ENCODE assay signal across 8 mouse cellular contexts in genomic region chr8:122865441-122865840, GRCm38 (mm10). TPM values are rescaled to one million over a fixed set of nuclear protein-coding genes. Genes with fewer than 3 reads are reported as not detected.
A peak's percentile ranks its signal among the peaks of the same experiment; 100 is the strongest.
DNase-seq lines count a peak whose midpoint lies in the region; ATAC-seq and TF ChIP-seq lines count a peak whose summit lies in the region.

No protein-coding gene starts in this region.

- 62% methylated on average over 10 of the region's 10 CpGs for WGBS in kidney, postnatal 0 days
- WGBS in heart, embryonic 16.5 days: 74% methylated on average over 10 of the region's 10 CpGs
- WGBS in liver, embryonic 13.5 days (ENCODE audit: insufficient replicate concordance): 45% methylated on average over 10 of the region's 10 CpGs
- WGBS in stomach, embryonic 16.5 days: 59% methylated on average over 10 of the region's 10 CpGs

- H3K4me2 ChIP-seq in kidney, postnatal 0 days (ENCODE audit: low read length): peak overlapping the region; percentile 25; the same call in 1 of the 2 replicates
- peak overlapping the region; percentile 31 for H3K4me2 ChIP-seq in heart, embryonic 16.5 days (ENCODE audit: low read depth, low read length)
- 0 out of 2 replicates have a peak overlapping the region, but pooled peaks have one; percentile 23 for H3K4me2 ChIP-seq in liver, embryonic 13.5 days
- peak overlapping the region; percentile 33; the same call in 1 of the 2 replicates for H3K4me2 ChIP-seq in stomach, embryonic 16.5 days (ENCODE audit: low read depth, low read length)

- ATAC-seq in kidney, postnatal 0 days (replicated peaks; ENCODE audit: low FRiP score, low read depth): no peak
- no peak for ATAC-seq in heart, embryonic 16.5 days (replicated peaks; ENCODE audit: extremely low read depth, insufficient read depth, low FRiP score)
- ATAC-seq in liver, embryonic 13.5 days (ENCODE audit: low read depth): no peak
- ATAC-seq in stomach, embryonic 16.5 days (ENCODE audit: insufficient read depth, low FRiP score): no peak

- H3K9ac ChIP-seq in kidney, postnatal 0 days (ENCODE audit: low read depth, low read length): no peak overlapping the region
- H3K9ac ChIP-seq in heart, embryonic 16.5 days (ENCODE audit: low read length): no peak overlapping the region
- H3K9ac ChIP-seq in liver, embryonic 13.5 days: no peak overlapping the region
- no peak overlapping the region for H3K9ac ChIP-seq in stomach, embryonic 16.5 days (ENCODE audit: low read length)

- H3K9me3 ChIP-seq in kidney, postnatal 0 days (replicated peaks; ENCODE audit: low read length): no peaks in the 10 kb centered on the region
- peaks cover 10% of the 10 kb centered on the region for H3K9me3 ChIP-seq in heart, embryonic 16.5 days (replicated peaks; ENCODE audit: control insufficient read depth, low read length)
- no peaks in the 10 kb centered on the region for H3K9me3 ChIP-seq in liver, embryonic 13.5 days (replicated peaks)
- H3K9me3 ChIP-seq in stomach, embryonic 16.5 days (replicated peaks; ENCODE audit: control insufficient read depth, low read length): peaks cover 2% of the 10 kb centered on the region; the same call in 1 of the 2 replicates

- H3K36me3 ChIP-seq in kidney, postnatal 0 days (ENCODE audit: insufficient read depth, low read length): no peaks in the 10 kb centered on the region
- no peaks in the 10 kb centered on the region for H3K36me3 ChIP-seq in heart, embryonic 16.5 days (ENCODE audit: control insufficient read depth, insufficient read depth)
- no peaks in the 10 kb centered on the region for H3K36me3 ChIP-seq in liver, embryonic 13.5 days
- no peaks in the 10 kb centered on the region for H3K36me3 ChIP-seq in stomach, embryonic 16.5 days (ENCODE audit: control insufficient read depth, insufficient read depth, low read length)

- H3K27me3 ChIP-seq in kidney, postnatal 0 days (ENCODE audit: insufficient read depth, low read length): no peaks in the 10 kb centered on the region
- no peaks in the 10 kb centered on the region for H3K27me3 ChIP-seq in heart, embryonic 16.5 days (ENCODE audit: control insufficient read depth, insufficient read depth, low read length)
- peaks cover 40% of the 10 kb centered on the region for H3K27me3 ChIP-seq in liver, embryonic 13.5 days
- H3K27me3 ChIP-seq in stomach, embryonic 16.5 days (ENCODE audit: control insufficient read depth, insufficient read depth, low read length): no peaks in the 10 kb centered on the region

- H3K4me1 ChIP-seq in kidney, postnatal 0 days (replicated peaks; ENCODE audit: insufficient read depth, low read length): no peaks in the 10 kb centered on the region
- peaks cover 2% of the 10 kb centered on the region; the same call in 1 of the 2 replicates for H3K4me1 ChIP-seq in heart, embryonic 16.5 days (ENCODE audit: control insufficient read depth, insufficient read depth, low read length)
- peaks cover 8% of the 10 kb centered on the region for H3K4me1 ChIP-seq in liver, embryonic 13.5 days (replicated peaks)
- H3K4me1 ChIP-seq in stomach, embryonic 16.5 days (ENCODE audit: control insufficient read depth, insufficient read depth, low read length): 0 out of 2 replicates have a peak, but pooled peaks cover 2% of the 10 kb centered on the region

- DNase-seq in kidney, postnatal 0 days (ENCODE audit: low spot score): peak; percentile 39
- no peak for DNase-seq in kidney, adult 9 months
- peak; percentile 48 for DNase-seq in brain, adult 2 months (ENCODE audit: low read depth, low spot score)
- DNase-seq in liver, embryonic 13.5 days: no peak
- DNase-seq in right cerebral cortex, postnatal 36 days (ENCODE audit: low spot score in 2 of 2): no peak
- no peak for DNase-seq in layer of hippocampus, adult 9-10 months (ENCODE audit: low spot score)

- peak; percentile 55 for TF ChIP-seq CTCF in kidney, postnatal 0 days (IDR thresholded peaks at IDR 0.05; ENCODE audit: low read depth)

- H3K27ac ChIP-seq in kidney, postnatal 0 days: no peak overlapping the region
- no peak overlapping the region for H3K27ac ChIP-seq in heart, embryonic 16.5 days (ENCODE audit: low read length)
- H3K27ac ChIP-seq in liver, embryonic 13.5 days: no peak overlapping the region
- H3K27ac ChIP-seq in stomach, embryonic 16.5 days (ENCODE audit: low read length): no peak overlapping the region

- H3K4me3 ChIP-seq in kidney, postnatal 0 days (replicated peaks; ENCODE audit: low read depth, low read length): no peak overlapping the region
- peak overlapping the region; percentile 5; the same call in 1 of the 2 replicates for H3K4me3 ChIP-seq in heart, embryonic 16.5 days (ENCODE audit: low read length)
- H3K4me3 ChIP-seq in liver, embryonic 13.5 days (replicated peaks): no peak overlapping the region
- no peak overlapping the region for H3K4me3 ChIP-seq in stomach, embryonic 16.5 days (replicated peaks; ENCODE audit: low read length)

RNA-seq across cellular contexts. Expression of gene Cdh15, which starts 17.7 kb away (rescaled TPM):
- polyA plus RNA-seq in kidney, postnatal 0 days (2015; fragmentation: Nextera tagmentation; extraction: Ambion mirVana): 0.37 and 0.69 TPM in 2 replicates
- 0.41 and 0.51 TPM in 2 replicates for polyA plus RNA-seq in heart, embryonic 16.5 days (2015; fragmentation: Nextera tagmentation; extraction: Ambion mirVana)
- polyA plus RNA-seq in liver, embryonic 13.5 days (2015; fragmentation: Nextera tagmentation; extraction: Ambion mirVana): 0.31 and 0.65 TPM in 2 replicates
- polyA plus RNA-seq in stomach, embryonic 16.5 days (2015; fragmentation: Nextera tagmentation; extraction: Ambion mirVana): 0.71 and 3.0 TPM in 2 replicates

Comparison
In these comparisons a context has a peak if more than half of its experiments do, and no peak if none do; other contexts are left out.
1. DNase-seq: peak in kidney, postnatal 0 days (single experiment) and brain, adult 2 months (single experiment); none in kidney, adult 9 months (single experiment), liver, embryonic 13.5 days (single experiment), right cerebral cortex, postnatal 36 days (0 of 2) and layer of hippocampus, adult 9-10 months (single experiment).
2. Peak in every context shown above with its lines, with median percentiles within 50 percentile points of each other: H3K4me2 ChIP-seq.